Mouse (Mus musculus) forebrain, postnatal 0 days (tissue): Measurements from ENCODE around the gene 2810408A11Rik. TPM values are rescaled to one million over a fixed set of nuclear protein-coding genes. Genes with fewer than 3 reads are reported as not detected.

Experiments
- ATAC-seq: fragments of 200-750 bp; cut with Nextera tagmentation; 2 replicates; pipeline ENCODE4 v1.8.0; 2017; ENCODE audit warnings: mild to moderate bottlenecking, moderate library complexity
- DNase-seq: peaks from one replicate; pipeline ENCODE4 v3.0.0-alpha.2; 2015
- H3K27ac ChIP-seq: fragments of 300-500 bp; sonication (generic); 2 replicates; pipeline ENCODE4 v1.5.1; 2014; ENCODE audit warnings: low read depth, mild to moderate bottlenecking, antibody characterized with exemption, low read length, moderate library complexity, mixed read lengths
- H3K27me3 ChIP-seq: fragments of 300-500 bp; sonication (generic); 2 replicates; pipeline ENCODE4 v1.6.1; 2014; ENCODE audit warnings: mild to moderate bottlenecking, low read length, mixed read lengths; ENCODE audit not compliant: insufficient read depth
- H3K36me3 ChIP-seq: fragments of 300-500 bp; sonication (generic); 2 replicates; pipeline ENCODE4 v1.6.1; 2014; ENCODE audit warnings: mild to moderate bottlenecking, moderate library complexity; ENCODE audit not compliant: insufficient read depth
- H3K4me1 ChIP-seq: fragments of 300-500 bp; sonication (generic); 2 replicates; pipeline ENCODE4 v1.6.1; 2014; ENCODE audit warnings: antibody characterized with exemption; ENCODE audit not compliant: insufficient read depth
- H3K4me2 ChIP-seq: fragments of 300-500 bp; sonication (generic); 2 replicates; pipeline ENCODE4 v1.6.1; 2014; ENCODE audit warnings: low read depth, mild to moderate bottlenecking, moderate library complexity
- H3K4me3 ChIP-seq: fragments of 300-500 bp; sonication (generic); 2 replicates; pipeline ENCODE4 v1.5.1; 2014; ENCODE audit warnings: low read depth, low read length, mixed read lengths
- H3K9ac ChIP-seq: fragments of 300-500 bp; sonication (generic); 2 replicates; pipeline ENCODE4 v1.6.1; 2014; ENCODE audit warnings: mild to moderate bottlenecking
- H3K9me3 ChIP-seq: fragments of 300-500 bp; sonication (generic); 2 replicates; pipeline ENCODE4 v1.6.1; 2016; ENCODE audit warnings: low read length
- CTCF ChIP-seq: sonication (generic); IDR thresholded peaks from 2 replicates; pipeline ENCODE4 v1.5.1; 2016; ENCODE audit warnings: antibody characterized with exemption, control low read depth, low read depth
- WGBS: fragments of 180-500 bp; shearing (Covaris S2); extraction: QIAGEN DNeasy Blood & Tissue Kit; methylation state at CpG from one replicate; pipeline ENCODE4 v1.1.7; 2014; 5-methylcytosine and 5-hydroxymethylcytosine counted together
- polyA plus RNA-seq: library from polyadenylated mRNA; unstranded; fragments of >200 nt; fragmentation: Nextera tagmentation; extraction: Ambion mirVana; gene quantifications from 2 replicates; pipeline ENCODE4 v1.2.1, GENCODE M21; 2015
- total RNA-seq: library from RNA; depleted of rRNA; stranded (reverse); fragments of >200 nt; gene quantifications from 2 replicates; pipeline ENCODE4 v1.2.3, GENCODE M21; 2014

2810408A11Rik gene
- total and polyA plus RNA-seq, 2 experiments from 2014 or later, result 10.5 to 11.4 TPM

- Histone ChIP-seq H3K27me3 (no peaks in the 10 kb centered on the region; the same call in 1 of the 2 replicates), H3K4me2 (no peak overlapping the region), H3K36me3 (no peaks in the 10 kb centered on the region), H3K4me3 (no peak overlapping the region), H3K9ac (no peak overlapping the region), H3K27ac (no peak overlapping the region), H3K4me1 (peaks cover 9% of the 10 kb centered on the region; the same call in 1 of the 2 replicates), H3K9me3 (no peaks in the 10 kb centered on the region)
- WGBS, result 83% methylated on average over 9 of the region's 9 CpGs
- ATAC-seq (no peak), DNase-seq (no peak)
- TF ChIP-seq CTCF, result no peak
These were observed 16.5 kb downstream of the 2810408A11Rik start for GRCm38 (mm10) chr11:69884240-69884639.

GRCm38 (mm10) chr11:69883527-69884151 lies 17.1 kb downstream of the 2810408A11Rik start:
- Histone ChIP-seq H3K36me3 (no peaks in the 10 kb centered on the region), H3K4me3 (no peak overlapping the region), H3K27ac (no peak overlapping the region), H3K27me3 (no peaks in the 10 kb centered on the region; the same call in 1 of the 2 replicates), H3K4me1 (peaks cover 9% of the 10 kb centered on the region; the same call in 1 of the 2 replicates), H3K4me2 (no peak overlapping the region), H3K9me3 (no peaks in the 10 kb centered on the region), H3K9ac (no peak overlapping the region)
- TF ChIP-seq CTCF, result no peak
- ATAC-seq, result no peak
- WGBS, result 88% methylated on average over 8 of the region's 8 CpGs
- DNase-seq, result no peak

- Histone ChIP-seq H3K4me1 (peaks cover 9% of the 10 kb centered on the region; the same call in 1 of the 2 replicates), H3K4me3 (no peak overlapping the region), H3K4me2 (no peak overlapping the region), H3K27ac (no peak overlapping the region), H3K9me3 (no peaks in the 10 kb centered on the region), H3K36me3 (no peaks in the 10 kb centered on the region), H3K9ac (no peak overlapping the region), H3K27me3 (no peaks in the 10 kb centered on the region; the same call in 1 of the 2 replicates)
- peak; percentile 47 for TF ChIP-seq CTCF
- DNase-seq (no peak), ATAC-seq (no peak)
- 68% methylated on average over 4 of the region's 4 CpGs for WGBS
These were observed 17.7 kb downstream of the 2810408A11Rik start for GRCm38 (mm10) chr11:69883066-69883465.

GRCm38 (mm10) chr11:69881787-69882670 lies 18.8 kb downstream of the 2810408A11Rik start:
- DNase-seq (no peak), ATAC-seq (no peak)
- no peak for TF ChIP-seq CTCF
- Histone ChIP-seq H3K4me1 (peaks cover 9% of the 10 kb centered on the region; the same call in 1 of the 2 replicates), H3K9ac (no peak overlapping the region), H3K36me3 (no peaks in the 10 kb centered on the region), H3K4me3 (peak overlapping the region; percentile 37; the same call in 1 of the 2 replicates), H3K9me3 (no peaks in the 10 kb centered on the region), H3K27ac (no peak overlapping the region), H3K27me3 (no peaks in the 10 kb centered on the region; the same call in 1 of the 2 replicates), H3K4me2 (peak overlapping the region; percentile 65)
- 60% methylated on average over 21 of the region's 21 CpGs for WGBS

GRCm38 (mm10) chr11:69880853-69881603 lies 19.8 kb downstream of the 2810408A11Rik start, which contains the start of gene Kctd11:
Gene Kctd11, minus strand, starts transcription at chr11:69881406.
- Histone ChIP-seq H3K4me1 (peaks cover 9% of the 10 kb centered on the region; the same call in 1 of the 2 replicates), H3K9me3 (no peaks in the 10 kb centered on the region), H3K9ac (peak within 1 kb of the TSS; percentile 40), H3K27me3 (no peaks in the 10 kb centered on the region; the same call in 1 of the 2 replicates), H3K4me2 (peak within 1 kb of the TSS; percentile 65), H3K4me3 (peak within 1 kb of the TSS; percentile 37), H3K27ac (peak within 1 kb of the TSS; percentile 40; the same call in 1 of the 2 replicates), H3K36me3 (no peaks in the 10 kb centered on the region)
- 3% methylated on average over 46 of the region's 46 CpGs for WGBS
- ATAC-seq (peak; percentile 74), DNase-seq (peak; percentile 60)
- TF ChIP-seq CTCF, result peak; percentile 27

- Histone ChIP-seq H3K4me3 (peak overlapping the region; percentile 37), H3K27ac (peak overlapping the region; percentile 40; the same call in 1 of the 2 replicates), H3K4me2 (peak overlapping the region; percentile 65), H3K4me1 (peaks cover 9% of the 10 kb centered on the region; the same call in 1 of the 2 replicates), H3K9me3 (no peaks in the 10 kb centered on the region), H3K36me3 (no peaks in the 10 kb centered on the region), H3K27me3 (no peaks in the 10 kb centered on the region; the same call in 1 of the 2 replicates), H3K9ac (peak overlapping the region; percentile 40; the same call in 1 of the 2 replicates)
- ATAC-seq (peak; percentile 57), DNase-seq (peak; percentile 65)
- WGBS, result 2% methylated on average over 18 of the region's 18 CpGs
- peak; percentile 82 for TF ChIP-seq CTCF
These were observed 20.3 kb downstream of the 2810408A11Rik start for GRCm38 (mm10) chr11:69880506-69880852.
